Mouse (Mus musculus) MEL (cell line): ENCODE measurements around the gene P2rx6.

Source experiments
- CHD1 ChIP-seq: IDR thresholded peaks from 2 replicates; pipeline ENCODE4 v1.6.1; 2012; ENCODE audit warnings: low read depth, mild to moderate bottlenecking, inconsistent platforms, low read length, improper control_type of control experiment
- CHD2 ChIP-seq: IDR thresholded peaks from 2 replicates; pipeline ENCODE4 v1.6.1; 2011; ENCODE audit warnings: low read length, improper control_type of control experiment
- CTCF ChIP-seq, 3 experiments: IDR thresholded peaks in 2 of 3; conservative IDR thresholded peaks in 1 of 3; 2 replicates each; pipeline ENCODE4 v1.5.1; 2011 to 2012; ENCODE audit warnings: low read length in 3 of 3, low read depth in 2 of 3, mild to moderate bottlenecking in 2 of 3, improper control_type of control experiment in 1 of 3, inconsistent platforms in 1 of 3, mixed read lengths in 1 of 3, moderate library complexity in 1 of 3; ENCODE audit not compliant: control insufficient read depth in 1 of 3, insufficient read depth in 1 of 3, poor library complexity in 1 of 3, severe bottlenecking in 1 of 3
- EP300 ChIP-seq, 2 experiments: IDR thresholded peaks; 2 replicates each; pipeline ENCODE4 v1.6.1; 2011; ENCODE audit warnings: improper control_type of control experiment in 2 of 2, low read length in 2 of 2, low read depth in 1 of 2, mild to moderate bottlenecking in 1 of 2
- ETS1 ChIP-seq: IDR thresholded peaks from 2 replicates; pipeline ENCODE4 v1.6.1; 2012; ENCODE audit warnings: low read depth, mild to moderate bottlenecking, inconsistent platforms, low read length, improper control_type of control experiment, moderate library complexity
- GABPA ChIP-seq: IDR thresholded peaks from 2 replicates; pipeline ENCODE4 v1.6.1; 2012; ENCODE audit warnings: low read depth, mild to moderate bottlenecking, inconsistent platforms, low read length, improper control_type of control experiment, moderate library complexity
- KAT2A ChIP-seq: conservative IDR thresholded peaks from 2 replicates; pipeline ENCODE4 v1.6.1; 2012; ENCODE audit warnings: low read depth, low read length, improper control_type of control experiment, inconsistent platforms
- MEF2A ChIP-seq: IDR thresholded peaks from 2 replicates; pipeline ENCODE4 v1.6.1; 2014; ENCODE audit warnings: low read depth, mild to moderate bottlenecking, inconsistent platforms, low read length, improper control_type of control experiment; ENCODE audit not compliant: poor library complexity, insufficient replicate concordance, severe bottlenecking; ENCODE audit errors: extremely low read depth
- NRF1 ChIP-seq: IDR thresholded peaks from 2 replicates; pipeline ENCODE4 v1.6.1; 2014; ENCODE audit warnings: low read depth, mild to moderate bottlenecking, inconsistent platforms, low read length, improper control_type of control experiment, moderate library complexity; ENCODE audit not compliant: poor library complexity, insufficient read depth, severe bottlenecking
- POLR2A ChIP-seq, 2 experiments: IDR thresholded peaks; 2 replicates each; pipeline ENCODE4 v1.6.1; 2011 to 2012; ENCODE audit warnings: low read length in 2 of 2, mild to moderate bottlenecking in 2 of 2, control low read depth in 1 of 2, improper control_type of control experiment in 1 of 2, low read depth in 1 of 2, moderate library complexity in 1 of 2; ENCODE audit not compliant: control insufficient read depth in 1 of 2, insufficient read depth in 1 of 2, poor library complexity in 1 of 2
- TAL1 ChIP-seq: IDR thresholded peaks from 2 replicates; pipeline ENCODE4 v1.6.1; 2012; ENCODE audit warnings: mild to moderate bottlenecking, inconsistent platforms, low read length, moderate library complexity, mixed read lengths
- USF1 ChIP-seq: IDR thresholded peaks from 2 replicates; pipeline ENCODE4 v1.6.1; 2014; ENCODE audit warnings: low read depth, mild to moderate bottlenecking, inconsistent platforms, low read length, improper control_type of control experiment, moderate library complexity
- ZNF384 ChIP-seq: IDR thresholded peaks from 2 replicates; pipeline ENCODE4 v1.6.1; 2012; ENCODE audit warnings: low read depth, mild to moderate bottlenecking, inconsistent platforms, low read length, improper control_type of control experiment

GRCm38 (mm10) chr16:17524156-17524555 is 37.5 kb upstream of the P2rx6 start:
- TF ChIP-seq MEF2A = no peak
- no peak for TF ChIP-seq CTCF (IDR thresholded peaks at IDR 0.05 in 2 of 3, conservative IDR thresholded peaks at IDR 0.05 in 1 of 3; ENCODE audit: control insufficient read depth in 1 of 3, insufficient read depth in 1 of 3, low read depth in 2 of 3, low read length in 3 of 3, poor library complexity in 1 of 3, severe bottlenecking in 1 of 3)
- no peak for TF ChIP-seq GABPA
- no peak for TF ChIP-seq EP300 (IDR thresholded peaks at IDR 0.05; ENCODE audit: low read depth in 1 of 2, low read length in 2 of 2)
- TF ChIP-seq POLR2A (IDR thresholded peaks at IDR 0.05; ENCODE audit: control insufficient read depth in 1 of 2, insufficient read depth in 1 of 2, low read depth in 1 of 2, low read length in 2 of 2, poor library complexity in 1 of 2) = no peak
- no peak for TF ChIP-seq ZNF384
- TF ChIP-seq USF1 = no peak
- TF ChIP-seq NRF1 = no peak
- no peak for TF ChIP-seq ETS1
- TF ChIP-seq KAT2A = no peak
- TF ChIP-seq TAL1 = no peak
- TF ChIP-seq CHD2 = no peak
- no peak for TF ChIP-seq CHD1
